Mouse (Mus musculus): ENCODE measurements around the gene Arid1b. TPM values are rescaled to one million over a fixed set of nuclear protein-coding genes. Genes with fewer than 3 reads are reported as not detected.

Gene Arid1b
- polyA plus RNA-seq, 1 experiment from 2014 or later: 12.4 TPM

DNA sequence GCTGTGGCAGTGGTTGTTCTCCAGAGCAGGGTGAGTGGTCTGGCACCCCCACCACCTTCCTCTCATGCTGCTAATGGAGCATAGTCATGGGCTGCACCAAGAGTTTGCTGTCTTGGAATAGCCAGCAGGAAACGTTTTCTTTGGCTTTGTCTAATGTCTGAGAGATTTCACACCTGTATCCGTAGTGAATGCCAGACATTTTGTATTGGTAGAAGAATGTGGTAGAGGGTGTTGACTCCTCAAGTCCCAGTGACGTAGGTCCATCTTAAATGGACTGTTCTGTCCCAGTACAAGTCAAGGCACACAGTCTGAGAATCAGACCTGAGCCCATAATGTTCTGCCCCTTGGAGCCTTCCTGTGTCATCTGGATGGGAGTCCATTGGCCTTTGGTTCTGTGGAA lies 39.2 kb downstream of the Arid1b start:
- ATAC-seq (ENCODE audit: low read depth): no peak
- WGBS: 72% methylated on average over 3 of the region's 3 CpGs

GRCm38 (mm10) chr17:5034201-5034600 lies 40.1 kb downstream of the Arid1b start:
- 82% methylated on average over 2 of the region's 3 CpGs for WGBS

More for the DNA sequence above, 39.2 kb downstream of the Arid1b start:
- peaks cover 14% of the 10 kb centered on the region; the same call in 1 of the 2 replicates for H3K4me1 ChIP-seq (ENCODE audit: control insufficient read depth, insufficient read depth, low read length)
- no peak overlapping the region for H3K4me2 ChIP-seq (ENCODE audit: low read depth, low read length)
- no peak overlapping the region for H3K27ac ChIP-seq (replicated peaks; ENCODE audit: low read depth, low read length)
- H3K4me3 ChIP-seq (ENCODE audit: low read depth, low read length): no peak overlapping the region
- DNase-seq (ENCODE audit: low spot score): no peak
- H3K9ac ChIP-seq (ENCODE audit: low read depth, low read length): no peak overlapping the region
- H3K27me3 ChIP-seq (replicated peaks; ENCODE audit: control insufficient read depth, insufficient read depth, low read length): no peaks in the 10 kb centered on the region
- no peaks in the 10 kb centered on the region for H3K36me3 ChIP-seq (ENCODE audit: control insufficient read depth, insufficient read depth, low read length)
- no peaks in the 10 kb centered on the region for H3K9me3 ChIP-seq (ENCODE audit: control insufficient read depth, low read length)

DNA sequence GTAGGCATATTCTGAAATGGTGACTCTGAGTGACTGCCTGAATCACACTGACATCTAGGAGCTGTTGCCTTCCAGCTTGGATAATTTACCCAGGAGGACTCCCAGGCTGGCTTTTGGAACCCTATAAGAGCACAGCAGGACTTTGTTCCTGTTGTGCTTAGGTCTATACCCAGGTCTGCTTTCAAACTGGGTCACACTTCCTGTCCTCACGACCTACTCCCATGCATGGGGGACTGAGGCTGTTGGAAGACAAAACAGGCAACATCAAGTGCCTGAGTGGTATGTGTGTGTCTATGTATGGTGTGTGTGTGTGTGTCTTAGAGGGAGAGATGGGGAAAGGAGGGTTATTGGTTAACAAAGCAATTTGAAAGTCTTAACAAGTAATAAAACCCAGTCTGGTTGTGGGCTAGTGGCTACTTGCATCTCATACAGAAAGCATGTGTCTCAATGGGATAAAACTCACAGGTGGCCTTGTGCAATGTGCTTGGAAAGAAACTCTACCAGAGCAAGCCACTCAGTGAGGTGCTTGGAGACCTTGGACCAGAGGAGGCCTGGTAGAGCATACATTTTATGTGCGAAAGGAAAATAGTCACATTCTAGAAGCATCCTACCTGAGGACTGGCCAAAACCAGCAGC lies 42.2 kb downstream of the Arid1b start:
- H3K4me2 ChIP-seq (ENCODE audit: low read depth, low read length): no peak overlapping the region
- H3K36me3 ChIP-seq (ENCODE audit: control insufficient read depth, insufficient read depth, low read length): peaks cover 5% of the 10 kb centered on the region; the same call in 1 of the 2 replicates
- no peaks in the 10 kb centered on the region for H3K27me3 ChIP-seq (replicated peaks; ENCODE audit: control insufficient read depth, insufficient read depth, low read length)
- H3K4me1 ChIP-seq (ENCODE audit: control insufficient read depth, insufficient read depth, low read length): peaks cover 14% of the 10 kb centered on the region; the same call in 1 of the 2 replicates
- H3K9ac ChIP-seq (ENCODE audit: low read depth, low read length): no peak overlapping the region
- H3K4me3 ChIP-seq (ENCODE audit: low read depth, low read length): no peak overlapping the region
- no peaks in the 10 kb centered on the region for H3K9me3 ChIP-seq (ENCODE audit: control insufficient read depth, low read length)
- 63% methylated on average over 2 of the region's 2 CpGs for WGBS
- DNase-seq (ENCODE audit: low spot score): no peak
- no peak for ATAC-seq (ENCODE audit: low read depth)
- H3K27ac ChIP-seq (replicated peaks; ENCODE audit: low read depth, low read length): 0 out of 2 replicates have a peak overlapping the region, but pooled peaks have one; percentile 10

More at GRCm38 (mm10) chr17:5034201-5034600, 40.1 kb downstream of the Arid1b start:
- Histone ChIP-seq H3K27me3 (replicated peaks; ENCODE audit: control insufficient read depth, insufficient read depth, low read length) (no peaks in the 10 kb centered on the region), H3K4me2 (ENCODE audit: low read depth, low read length) (no peak overlapping the region), H3K9me3 (ENCODE audit: control insufficient read depth, low read length) (no peaks in the 10 kb centered on the region), H3K27ac (replicated peaks; ENCODE audit: low read depth, low read length) (no peak overlapping the region), H3K9ac (ENCODE audit: low read depth, low read length) (no peak overlapping the region), H3K4me1 (ENCODE audit: control insufficient read depth, insufficient read depth, low read length) (peaks cover 14% of the 10 kb centered on the region; the same call in 1 of the 2 replicates), H3K36me3 (ENCODE audit: control insufficient read depth, insufficient read depth, low read length) (no peaks in the 10 kb centered on the region), H3K4me3 (ENCODE audit: low read depth, low read length) (no peak overlapping the region)
- DNase-seq (ENCODE audit: low spot score) (no peak), ATAC-seq (ENCODE audit: low read depth) (no peak)

- no peak overlapping the region for H3K27ac ChIP-seq (replicated peaks; ENCODE audit: low read depth, low read length)
- 67% methylated on average over 8 of the region's 8 CpGs for WGBS
- H3K36me3 ChIP-seq (ENCODE audit: control insufficient read depth, insufficient read depth, low read length): peaks cover 13% of the 10 kb centered on the region; the same call in 1 of the 2 replicates
- no peaks in the 10 kb centered on the region for H3K27me3 ChIP-seq (replicated peaks; ENCODE audit: control insufficient read depth, insufficient read depth, low read length)
- H3K4me1 ChIP-seq (ENCODE audit: control insufficient read depth, insufficient read depth, low read length): peaks cover 14% of the 10 kb centered on the region; the same call in 1 of the 2 replicates
- no peak overlapping the region for H3K4me2 ChIP-seq (ENCODE audit: low read depth, low read length)
- H3K4me3 ChIP-seq (ENCODE audit: low read depth, low read length): no peak overlapping the region
- ATAC-seq (ENCODE audit: low read depth): no peak
- DNase-seq (ENCODE audit: low spot score): no peak
- H3K9me3 ChIP-seq (ENCODE audit: control insufficient read depth, low read length): no peaks in the 10 kb centered on the region
- H3K9ac ChIP-seq (ENCODE audit: low read depth, low read length): no peak overlapping the region
These were observed 43.1 kb downstream of the Arid1b start for GRCm38 (mm10) chr17:5037199-5037598.

- Histone ChIP-seq H3K9ac (ENCODE audit: low read depth, low read length) (no peak overlapping the region), H3K4me3 (ENCODE audit: low read depth, low read length) (no peak overlapping the region), H3K36me3 (ENCODE audit: control insufficient read depth, insufficient read depth, low read length) (peaks cover 21% of the 10 kb centered on the region), H3K9me3 (ENCODE audit: control insufficient read depth, low read length) (no peaks in the 10 kb centered on the region), H3K4me1 (ENCODE audit: control insufficient read depth, insufficient read depth, low read length) (peaks cover 14% of the 10 kb centered on the region; the same call in 1 of the 2 replicates), H3K4me2 (ENCODE audit: low read depth, low read length) (no peak overlapping the region), H3K27ac (replicated peaks; ENCODE audit: low read depth, low read length) (no peak overlapping the region), H3K27me3 (replicated peaks; ENCODE audit: control insufficient read depth, insufficient read depth, low read length) (no peaks in the 10 kb centered on the region)
- DNase-seq (ENCODE audit: low spot score) (no peak), ATAC-seq (ENCODE audit: low read depth) (no peak)
- WGBS: 84% methylated on average over 2 of the region's 2 CpGs
These were observed 45.7 kb downstream of the Arid1b start for GRCm38 (mm10) chr17:5039826-5040225.

DNA sequence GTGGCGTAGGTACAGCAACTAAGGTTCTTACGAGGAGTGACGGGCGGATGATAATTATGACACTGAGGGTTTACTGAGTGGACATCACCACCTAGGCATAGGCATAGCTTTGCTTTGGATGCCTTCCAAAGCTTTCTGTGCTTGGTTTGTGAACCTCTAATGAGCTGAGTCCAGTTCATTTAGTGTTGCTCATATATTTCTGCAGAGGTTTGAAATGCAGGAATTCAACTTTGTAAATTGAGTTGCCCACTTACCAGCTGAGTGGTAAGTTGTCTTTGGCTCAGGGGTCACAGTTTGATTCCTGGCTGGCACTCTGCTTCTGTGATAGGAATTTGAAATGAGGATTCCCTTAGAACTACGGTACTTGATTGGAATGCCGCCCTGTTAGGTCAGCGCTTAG lies 49.7 kb downstream of the Arid1b start:
- no peak overlapping the region for H3K9ac ChIP-seq (ENCODE audit: low read depth, low read length)
- no peak overlapping the region for H3K4me3 ChIP-seq (ENCODE audit: low read depth, low read length)
- ATAC-seq (ENCODE audit: low read depth) (no peak), DNase-seq (ENCODE audit: low spot score) (no peak)
- 75% methylated on average over 7 of the region's 7 CpGs for WGBS
- no peak overlapping the region for H3K27ac ChIP-seq (replicated peaks; ENCODE audit: low read depth, low read length)
- H3K36me3 ChIP-seq (ENCODE audit: control insufficient read depth, insufficient read depth, low read length): peaks cover 21% of the 10 kb centered on the region
- H3K9me3 ChIP-seq (ENCODE audit: control insufficient read depth, low read length): no peaks in the 10 kb centered on the region
- H3K4me2 ChIP-seq (ENCODE audit: low read depth, low read length): no peak overlapping the region
- H3K27me3 ChIP-seq (replicated peaks; ENCODE audit: control insufficient read depth, insufficient read depth, low read length): no peaks in the 10 kb centered on the region
- no peaks in the 10 kb centered on the region for H3K4me1 ChIP-seq (ENCODE audit: control insufficient read depth, insufficient read depth, low read length)

- no peaks in the 10 kb centered on the region for H3K4me1 ChIP-seq (ENCODE audit: control insufficient read depth, insufficient read depth, low read length)
- no peak overlapping the region for H3K4me2 ChIP-seq (ENCODE audit: low read depth, low read length)
- no peak overlapping the region for H3K9ac ChIP-seq (ENCODE audit: low read depth, low read length)
- no peak for ATAC-seq (ENCODE audit: low read depth)
- no peak overlapping the region for H3K4me3 ChIP-seq (ENCODE audit: low read depth, low read length)
- 85% methylated on average over 5 of the region's 5 CpGs for WGBS
- H3K27me3 ChIP-seq (replicated peaks; ENCODE audit: control insufficient read depth, insufficient read depth, low read length): no peaks in the 10 kb centered on the region
- no peaks in the 10 kb centered on the region for H3K9me3 ChIP-seq (ENCODE audit: control insufficient read depth, low read length)
- H3K27ac ChIP-seq (replicated peaks; ENCODE audit: low read depth, low read length): no peak overlapping the region
- peaks cover 24% of the 10 kb centered on the region for H3K36me3 ChIP-seq (ENCODE audit: control insufficient read depth, insufficient read depth, low read length)
- no peak for DNase-seq (ENCODE audit: low spot score)
These were observed 51.5 kb downstream of the Arid1b start for GRCm38 (mm10) chr17:5045613-5046012.

GRCm38 (mm10) chr17:5047373-5047772 lies 53.2 kb downstream of the Arid1b start:
- H3K4me3 ChIP-seq (ENCODE audit: low read depth, low read length): no peak overlapping the region
- no peak overlapping the region for H3K9ac ChIP-seq (ENCODE audit: low read depth, low read length)
- ATAC-seq (ENCODE audit: low read depth): no peak
- WGBS: 85% methylated on average over 4 of the region's 4 CpGs
- H3K4me1 ChIP-seq (ENCODE audit: control insufficient read depth, insufficient read depth, low read length): 0 out of 2 replicates have a peak, but pooled peaks cover 6% of the 10 kb centered on the region
- no peaks in the 10 kb centered on the region for H3K9me3 ChIP-seq (ENCODE audit: control insufficient read depth, low read length)
- no peak overlapping the region for H3K4me2 ChIP-seq (ENCODE audit: low read depth, low read length)
- H3K27ac ChIP-seq (replicated peaks; ENCODE audit: low read depth, low read length): no peak overlapping the region
- DNase-seq (ENCODE audit: low spot score): no peak
- H3K27me3 ChIP-seq (replicated peaks; ENCODE audit: control insufficient read depth, insufficient read depth, low read length): no peaks in the 10 kb centered on the region
- peaks cover 9% of the 10 kb centered on the region; the same call in 1 of the 2 replicates for H3K36me3 ChIP-seq (ENCODE audit: control insufficient read depth, insufficient read depth, low read length)

- ATAC-seq (ENCODE audit: low read depth) (no peak), DNase-seq (ENCODE audit: low spot score) (no peak)
- H3K4me1 ChIP-seq (ENCODE audit: control insufficient read depth, insufficient read depth, low read length): 0 out of 2 replicates have a peak, but pooled peaks cover 6% of the 10 kb centered on the region
- H3K4me2 ChIP-seq (ENCODE audit: low read depth, low read length): no peak overlapping the region
- no peaks in the 10 kb centered on the region for H3K9me3 ChIP-seq (ENCODE audit: control insufficient read depth, low read length)
- H3K36me3 ChIP-seq (ENCODE audit: control insufficient read depth, insufficient read depth, low read length): 0 out of 2 replicates have a peak, but pooled peaks cover 3% of the 10 kb centered on the region
- H3K27ac ChIP-seq (replicated peaks; ENCODE audit: low read depth, low read length): no peak overlapping the region
- H3K4me3 ChIP-seq (ENCODE audit: low read depth, low read length): no peak overlapping the region
- no peaks in the 10 kb centered on the region for H3K27me3 ChIP-seq (replicated peaks; ENCODE audit: control insufficient read depth, insufficient read depth, low read length)
- no peak overlapping the region for H3K9ac ChIP-seq (ENCODE audit: low read depth, low read length)
- WGBS: 65% methylated on average over 8 of the region's 8 CpGs
These were observed 56.1 kb downstream of the Arid1b start for GRCm38 (mm10) chr17:5050266-5050665.
